Mouse (Mus musculus) forebrain, postnatal 0 days (tissue): ENCODE results near the gene Hoxb8. TPM values are rescaled to one million over a fixed set of nuclear protein-coding genes. Genes with fewer than 3 reads are reported as not detected.

Source experiments
- ATAC-seq: fragments of 200-750 bp; cut with Nextera tagmentation; 2 replicates; pipeline ENCODE4 v1.8.0; 2017; ENCODE audit warnings: mild to moderate bottlenecking, moderate library complexity
- DNase-seq: peaks from one replicate; pipeline ENCODE4 v3.0.0-alpha.2; 2015
- H3K27ac ChIP-seq: fragments of 300-500 bp; sonication (generic); 2 replicates; pipeline ENCODE4 v1.5.1; 2014; ENCODE audit warnings: low read depth, mild to moderate bottlenecking, antibody characterized with exemption, low read length, moderate library complexity, mixed read lengths
- H3K27me3 ChIP-seq: fragments of 300-500 bp; sonication (generic); 2 replicates; pipeline ENCODE4 v1.6.1; 2014; ENCODE audit warnings: mild to moderate bottlenecking, low read length, mixed read lengths; ENCODE audit not compliant: insufficient read depth
- H3K36me3 ChIP-seq: fragments of 300-500 bp; sonication (generic); 2 replicates; pipeline ENCODE4 v1.6.1; 2014; ENCODE audit warnings: mild to moderate bottlenecking, moderate library complexity; ENCODE audit not compliant: insufficient read depth
- H3K4me1 ChIP-seq: fragments of 300-500 bp; sonication (generic); 2 replicates; pipeline ENCODE4 v1.6.1; 2014; ENCODE audit warnings: antibody characterized with exemption; ENCODE audit not compliant: insufficient read depth
- H3K4me2 ChIP-seq: fragments of 300-500 bp; sonication (generic); 2 replicates; pipeline ENCODE4 v1.6.1; 2014; ENCODE audit warnings: low read depth, mild to moderate bottlenecking, moderate library complexity
- H3K4me3 ChIP-seq: fragments of 300-500 bp; sonication (generic); 2 replicates; pipeline ENCODE4 v1.5.1; 2014; ENCODE audit warnings: low read depth, low read length, mixed read lengths
- H3K9ac ChIP-seq: fragments of 300-500 bp; sonication (generic); 2 replicates; pipeline ENCODE4 v1.6.1; 2014; ENCODE audit warnings: mild to moderate bottlenecking
- H3K9me3 ChIP-seq: fragments of 300-500 bp; sonication (generic); 2 replicates; pipeline ENCODE4 v1.6.1; 2016; ENCODE audit warnings: low read length
- CTCF ChIP-seq: sonication (generic); IDR thresholded peaks from 2 replicates; pipeline ENCODE4 v1.5.1; 2016; ENCODE audit warnings: antibody characterized with exemption, control low read depth, low read depth
- WGBS: fragments of 180-500 bp; shearing (Covaris S2); extraction: QIAGEN DNeasy Blood & Tissue Kit; methylation state at CpG from one replicate; pipeline ENCODE4 v1.1.7; 2014; 5-methylcytosine and 5-hydroxymethylcytosine counted together
- polyA plus RNA-seq: library from polyadenylated mRNA; unstranded; fragments of >200 nt; fragmentation: Nextera tagmentation; extraction: Ambion mirVana; gene quantifications from 2 replicates; pipeline ENCODE4 v1.2.1, GENCODE M21; 2015
- total RNA-seq: library from RNA; depleted of rRNA; stranded (reverse); fragments of >200 nt; gene quantifications from 2 replicates; pipeline ENCODE4 v1.2.3, GENCODE M21; 2014

Gene Hoxb8
- total and polyA plus RNA-seq, 2 experiments from 2014 or later: not detected

DNA sequence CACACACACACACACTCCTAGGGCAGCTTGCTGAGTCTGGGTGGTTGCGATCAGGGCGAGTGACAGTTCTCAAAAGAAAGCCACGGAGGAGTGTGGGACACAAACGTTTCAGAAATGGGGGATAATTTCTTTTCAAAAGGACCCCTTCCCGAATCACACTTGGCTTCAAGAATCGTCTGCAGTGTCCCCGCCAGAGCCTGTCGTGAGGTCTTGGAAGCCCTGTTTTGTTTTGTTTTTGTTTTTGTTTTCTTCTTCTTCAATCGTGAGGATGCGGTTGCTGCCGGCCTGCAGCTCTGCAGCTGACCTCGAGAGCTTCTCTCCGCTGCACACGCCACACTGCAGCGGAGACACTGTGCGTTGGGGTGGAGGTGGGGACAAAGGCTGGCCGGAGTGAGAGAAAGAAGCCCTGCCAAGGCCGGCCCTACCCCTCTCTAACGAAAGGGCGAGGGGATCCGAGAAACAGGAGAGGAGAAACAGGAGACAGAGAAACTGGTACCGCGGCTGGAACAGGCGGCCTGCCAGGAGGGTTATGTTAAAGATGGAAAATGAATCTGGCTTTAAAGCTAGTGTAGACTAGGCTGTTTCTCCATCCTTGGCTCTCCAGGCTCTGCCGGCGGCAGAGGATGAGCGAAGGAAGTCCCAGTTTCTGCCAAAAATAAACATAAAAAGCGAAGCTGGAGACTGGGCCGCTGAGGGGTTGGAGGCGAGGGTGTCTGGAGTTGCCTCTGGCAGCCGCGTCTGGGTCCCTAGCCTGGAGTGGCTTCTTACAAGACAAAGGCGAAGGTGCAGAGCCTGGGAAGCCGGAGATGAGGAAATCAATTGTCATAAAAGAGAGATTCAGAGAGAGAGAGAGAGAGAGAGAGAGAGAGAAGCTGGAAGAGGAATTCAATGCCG lies 4.3 kb upstream of the Hoxb8 start:
- H3K4me1 ChIP-seq: no peaks in the 10 kb centered on the region
- H3K36me3 ChIP-seq: no peaks in the 10 kb centered on the region
- WGBS: 3% methylated on average over 35 of the region's 35 CpGs
- ATAC-seq (no peak), DNase-seq (no peak)
- TF ChIP-seq CTCF: no peak
- no peaks in the 10 kb centered on the region for H3K9me3 ChIP-seq
- H3K4me2 ChIP-seq: no peak overlapping the region
- no peak overlapping the region for H3K27ac ChIP-seq
- no peak overlapping the region for H3K9ac ChIP-seq
- no peak overlapping the region for H3K4me3 ChIP-seq
- H3K27me3 ChIP-seq: peaks cover 98% of the 10 kb centered on the region

GRCm38 (mm10) chr11:96278324-96278723 lies 3.4 kb upstream of the Hoxb8 start:
- Histone ChIP-seq H3K4me1 (no peaks in the 10 kb centered on the region), H3K9ac (no peak overlapping the region), H3K36me3 (no peaks in the 10 kb centered on the region), H3K27me3 (peaks cover 98% of the 10 kb centered on the region), H3K9me3 (no peaks in the 10 kb centered on the region), H3K4me3 (no peak overlapping the region), H3K27ac (no peak overlapping the region), H3K4me2 (no peak overlapping the region)
- TF ChIP-seq CTCF: no peak
- no peak for ATAC-seq
- WGBS: 15% methylated on average over 14 of the region's 14 CpGs
- no peak for DNase-seq

DNA sequence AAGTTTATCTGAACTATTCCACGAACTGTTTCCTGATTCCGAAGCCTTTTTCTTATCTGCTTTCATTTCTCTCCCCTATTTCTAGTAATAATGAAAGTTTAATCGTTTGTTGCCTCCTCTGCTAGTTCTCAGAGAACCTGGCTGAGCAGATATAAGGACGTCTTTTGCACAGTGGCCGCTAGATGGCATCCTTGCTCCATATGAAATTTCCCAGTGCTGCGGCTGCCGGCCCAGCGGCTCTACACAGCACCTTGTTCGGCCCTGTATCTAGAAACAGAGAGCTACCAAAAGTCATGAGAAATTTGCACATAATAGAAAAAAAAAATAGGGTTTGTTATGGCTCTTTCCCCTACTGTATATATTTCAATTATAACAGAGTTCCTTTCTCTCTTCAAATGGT lies 2.9 kb upstream of the Hoxb8 start:
- ATAC-seq: peak; percentile 79
- H3K4me1 ChIP-seq: no peaks in the 10 kb centered on the region
- under 1% methylated on average over 9 of the region's 9 CpGs for WGBS
- no peaks in the 10 kb centered on the region for H3K9me3 ChIP-seq
- H3K27ac ChIP-seq: no peak overlapping the region
- peaks cover 98% of the 10 kb centered on the region for H3K27me3 ChIP-seq
- TF ChIP-seq CTCF: peak; percentile 91
- no peak overlapping the region for H3K9ac ChIP-seq
- no peak overlapping the region for H3K4me3 ChIP-seq
- DNase-seq: peak; percentile 91
- H3K4me2 ChIP-seq: no peak overlapping the region
- H3K36me3 ChIP-seq: no peaks in the 10 kb centered on the region

- no peak overlapping the region for H3K4me2 ChIP-seq
- DNase-seq: no peak
- H3K9me3 ChIP-seq: no peaks in the 10 kb centered on the region
- no peak overlapping the region for H3K27ac ChIP-seq
- no peaks in the 10 kb centered on the region for H3K4me1 ChIP-seq
- no peak overlapping the region for H3K4me3 ChIP-seq
- peaks cover 97% of the 10 kb centered on the region for H3K27me3 ChIP-seq
- H3K36me3 ChIP-seq: no peaks in the 10 kb centered on the region
- 2% methylated on average over 31 of the region's 31 CpGs for WGBS
- TF ChIP-seq CTCF: no peak
- ATAC-seq: no peak
- H3K9ac ChIP-seq: no peak overlapping the region
These were observed 2.1 kb upstream of the Hoxb8 start for GRCm38 (mm10) chr11:96279421-96280233.

DNA sequence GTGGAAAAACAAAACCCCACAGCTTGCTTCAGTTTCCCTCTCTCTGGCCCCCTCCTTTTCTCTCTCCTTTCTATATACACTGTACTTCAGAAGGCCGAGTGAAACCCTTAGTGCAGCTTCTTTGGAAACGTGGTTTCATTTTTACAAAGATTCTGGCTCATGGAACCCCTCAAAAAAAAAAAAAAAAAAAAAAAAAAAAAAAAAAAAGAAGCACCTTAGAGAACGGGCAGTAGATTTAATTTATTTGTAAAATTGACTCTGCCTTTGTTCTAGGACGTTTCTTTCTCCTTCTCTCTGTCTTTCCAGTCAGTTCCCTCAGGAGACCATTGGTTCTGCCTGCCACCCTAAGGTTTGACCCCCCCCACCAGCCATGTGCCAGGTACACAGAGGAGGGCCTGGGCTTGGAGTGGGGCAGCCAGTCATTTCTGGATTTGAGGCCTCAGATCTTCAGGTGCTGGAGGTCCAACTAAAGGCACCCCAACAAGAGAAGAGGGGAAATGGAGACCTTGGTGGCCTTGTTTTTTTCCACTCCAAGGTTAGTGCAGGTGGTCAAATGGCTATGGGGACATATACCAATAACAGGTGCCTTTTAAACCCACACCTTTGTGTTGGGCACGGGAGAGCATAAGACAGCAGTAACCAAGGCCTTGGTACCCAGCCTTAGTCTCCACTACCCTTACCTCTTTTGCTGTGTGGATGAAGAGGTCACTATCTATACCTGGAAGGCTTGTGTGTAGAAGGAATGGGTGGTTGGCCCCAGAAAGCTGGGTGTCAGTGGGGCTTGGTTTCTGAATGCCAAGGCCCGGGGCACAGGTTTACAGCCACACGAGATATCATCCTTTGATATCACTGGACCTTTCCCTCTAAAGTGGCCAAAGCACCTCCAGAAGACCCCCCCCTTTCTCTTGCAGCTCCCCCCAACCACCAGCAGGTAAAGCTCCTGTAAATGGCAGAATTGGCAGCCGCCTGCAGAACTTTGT lies 1.0 kb upstream of the Hoxb8 start:
- no peak overlapping the region for H3K4me3 ChIP-seq
- no peaks in the 10 kb centered on the region for H3K36me3 ChIP-seq
- no peak overlapping the region for H3K9ac ChIP-seq
- TF ChIP-seq CTCF: no peak
- DNase-seq (no peak), ATAC-seq (no peak)
- H3K4me1 ChIP-seq: no peaks in the 10 kb centered on the region
- no peak overlapping the region for H3K4me2 ChIP-seq
- H3K27ac ChIP-seq: no peak overlapping the region
- peaks cover 97% of the 10 kb centered on the region for H3K27me3 ChIP-seq
- H3K9me3 ChIP-seq: no peaks in the 10 kb centered on the region
- 11% methylated on average over 8 of the region's 8 CpGs for WGBS

- no peak for DNase-seq
- no peak for ATAC-seq
- Histone ChIP-seq H3K4me2 (no peak overlapping the region), H3K9ac (no peak overlapping the region), H3K36me3 (no peaks in the 10 kb centered on the region), H3K27me3 (peaks cover 97% of the 10 kb centered on the region), H3K4me3 (no peak overlapping the region), H3K9me3 (no peaks in the 10 kb centered on the region), H3K27ac (no peak overlapping the region), H3K4me1 (no peaks in the 10 kb centered on the region)
- no peak for TF ChIP-seq CTCF
- 5% methylated on average over 18 of the region's 18 CpGs for whole genome bisulfite sequencing
These were observed 309 bp upstream of the Hoxb8 start for GRCm38 (mm10) chr11:96281396-96281795.
